Mouse (Mus musculus) intestine, embryonic 15.5 days (tissue): Measurements from ENCODE around the gene Trim16. TPM values are rescaled to one million over a fixed set of nuclear protein-coding genes. Genes with fewer than 3 reads are reported as not detected.

Source experiments
- ATAC-seq: fragments of 200-750 bp; cut with Nextera tagmentation; 2 replicates; pipeline ENCODE4 v1.8.0; 2017; ENCODE audit warnings: moderate TSS enrichment, moderate library complexity
- H3K27ac ChIP-seq: fragments of 300-500 bp; sonication (generic); 2 replicates; pipeline ENCODE4 v1.5.1; 2015; ENCODE audit warnings: mild to moderate bottlenecking, inconsistent platforms
- H3K27me3 ChIP-seq: fragments of 300-500 bp; sonication (generic); replicated peaks from 2 replicates; pipeline ENCODE4 v1.6.1; 2015; ENCODE audit warnings: inconsistent platforms
- H3K36me3 ChIP-seq: fragments of 300-500 bp; sonication (generic); 2 replicates; pipeline ENCODE4 v1.6.1; 2015; ENCODE audit warnings: inconsistent platforms
- H3K4me1 ChIP-seq: fragments of 300-500 bp; sonication (generic); replicated peaks from 2 replicates; pipeline ENCODE4 v1.6.1; 2015; ENCODE audit warnings: inconsistent platforms
- H3K4me2 ChIP-seq: fragments of 300-500 bp; sonication (generic); replicated peaks from 2 replicates; pipeline ENCODE4 v1.6.1; 2015; ENCODE audit warnings: mild to moderate bottlenecking, inconsistent platforms
- H3K4me3 ChIP-seq: fragments of 300-500 bp; sonication (generic); replicated peaks from 2 replicates; pipeline ENCODE4 v1.5.1; 2015; ENCODE audit warnings: inconsistent platforms
- H3K9ac ChIP-seq: fragments of 300-500 bp; sonication (generic); 2 replicates; pipeline ENCODE4 v1.6.1; 2015; ENCODE audit warnings: inconsistent platforms
- H3K9me3 ChIP-seq: fragments of 300-500 bp; sonication (generic); 2 replicates; pipeline ENCODE4 v1.6.1; 2016; ENCODE audit warnings: inconsistent platforms
- WGBS: fragments of 180-500 bp; shearing (Covaris S2); methylation state at CpG from one replicate; pipeline ENCODE4 v1.1.7; 2015; 5-methylcytosine and 5-hydroxymethylcytosine counted together
- polyA plus RNA-seq: library from polyadenylated mRNA; unstranded; fragments of >200 nt; fragmentation: Nextera tagmentation; extraction: Ambion mirVana; gene quantifications from 2 replicates; pipeline ENCODE4 v1.2.1, GENCODE M21; 2015

The Trim16 gene
- polyA plus RNA-seq: 11.1 and 11.3 TPM in 2 replicates

- Histone ChIP-seq H3K4me3 (peak within 1 kb of the TSS; percentile 53), H3K4me1 (peaks cover 19% of the 10 kb centered on the region), H3K4me2 (peak within 1 kb of the TSS; percentile 89), H3K9me3 (no peaks in the 10 kb centered on the region), H3K27me3 (no peaks in the 10 kb centered on the region), H3K9ac (peak within 1 kb of the TSS; percentile 63), H3K36me3 (no peaks in the 10 kb centered on the region), H3K27ac (peak within 1 kb of the TSS; percentile 86)
- ATAC-seq: peak; percentile 84
- WGBS: under 1% methylated on average over 15 of the region's 15 CpGs
These were observed at the start of gene Trim16 for GRCm38 (mm10) chr11:62820059-62820541. Gene Trim16, plus strand, starts transcription at chr11:62820231.

- no peak overlapping the region for H3K4me3 ChIP-seq
- no peak for ATAC-seq
- H3K9me3 ChIP-seq: peaks cover 9% of the 10 kb centered on the region; the same call in 1 of the 2 replicates
- no peak overlapping the region for H3K9ac ChIP-seq
- peaks cover 32% of the 10 kb centered on the region for H3K36me3 ChIP-seq
- no peaks in the 10 kb centered on the region for H3K27me3 ChIP-seq
- no peak overlapping the region for H3K4me2 ChIP-seq
- H3K27ac ChIP-seq: no peak overlapping the region
- no peaks in the 10 kb centered on the region for H3K4me1 ChIP-seq
- WGBS: 93% methylated on average over 7 of the region's 7 CpGs
These were observed 43.5 kb upstream of the Trim16 start for GRCm38 (mm10) chr11:62776510-62776909.

- H3K27ac ChIP-seq: no peak within 1 kb of the TSS
- peak within 1 kb of the TSS; percentile 66 for H3K9ac ChIP-seq
- 5% methylated on average over 34 of the region's 34 CpGs for WGBS
- no peaks in the 10 kb centered on the region for H3K9me3 ChIP-seq
- 0 out of 2 replicates have a peak, but pooled peaks cover 5% of the 10 kb centered on the region for H3K4me1 ChIP-seq
- peak within 1 kb of the TSS; percentile 88 for H3K4me2 ChIP-seq
- H3K4me3 ChIP-seq: peak within 1 kb of the TSS; percentile 55
- no peaks in the 10 kb centered on the region for H3K27me3 ChIP-seq
- peaks cover 7% of the 10 kb centered on the region for H3K36me3 ChIP-seq
- peak; percentile 95 for ATAC-seq
These were observed 31.0 kb upstream of the Trim16 start, which contains the start of gene Zfp286 for GRCm38 (mm10) chr11:62788935-62789616. Gene Zfp286, minus strand, starts transcription at chr11:62789462.

- no peaks in the 10 kb centered on the region for H3K9me3 ChIP-seq
- H3K9ac ChIP-seq: peak overlapping the region; percentile 66
- 58% methylated on average over 3 of the region's 3 CpGs for WGBS
- peak overlapping the region; percentile 55 for H3K4me3 ChIP-seq
- H3K36me3 ChIP-seq: peaks cover 2% of the 10 kb centered on the region
- ATAC-seq: no peak
- no peak overlapping the region for H3K27ac ChIP-seq
- H3K4me2 ChIP-seq: peak overlapping the region; percentile 88
- 0 out of 2 replicates have a peak, but pooled peaks cover 5% of the 10 kb centered on the region for H3K4me1 ChIP-seq
- no peaks in the 10 kb centered on the region for H3K27me3 ChIP-seq
These were observed 30.5 kb upstream of the Trim16 start for GRCm38 (mm10) chr11:62789617-62789936.

GRCm38 (mm10) chr11:62804119-62804518 lies 15.9 kb upstream of the Trim16 start:
- no peak overlapping the region for H3K9ac ChIP-seq
- no peaks in the 10 kb centered on the region for H3K9me3 ChIP-seq
- ATAC-seq: peak; percentile 70
- no peak overlapping the region for H3K27ac ChIP-seq
- H3K36me3 ChIP-seq: no peaks in the 10 kb centered on the region
- no peaks in the 10 kb centered on the region for H3K4me1 ChIP-seq
- WGBS: 38% methylated on average over 13 of the region's 13 CpGs
- no peak overlapping the region for H3K4me3 ChIP-seq
- no peaks in the 10 kb centered on the region for H3K27me3 ChIP-seq
- 0 out of 2 replicates have a peak overlapping the region, but pooled peaks have one; percentile 27 for H3K4me2 ChIP-seq

GRCm38 (mm10) chr11:62807965-62808364 lies 12.1 kb upstream of the Trim16 start:
- Histone ChIP-seq H3K27me3 (no peaks in the 10 kb centered on the region), H3K4me2 (no peak overlapping the region), H3K9me3 (no peaks in the 10 kb centered on the region), H3K9ac (no peak overlapping the region), H3K27ac (no peak overlapping the region), H3K36me3 (no peaks in the 10 kb centered on the region), H3K4me3 (no peak overlapping the region), H3K4me1 (no peaks in the 10 kb centered on the region)
- 86% methylated on average over 2 of the region's 2 CpGs for WGBS
- ATAC-seq: no peak

- H3K4me3 ChIP-seq: no peak overlapping the region
- no peaks in the 10 kb centered on the region for H3K4me1 ChIP-seq
- H3K36me3 ChIP-seq: no peaks in the 10 kb centered on the region
- no peak overlapping the region for H3K9ac ChIP-seq
- H3K4me2 ChIP-seq: no peak overlapping the region
- no peaks in the 10 kb centered on the region for H3K27me3 ChIP-seq
- 72% methylated on average over 4 of the region's 4 CpGs for WGBS
- H3K9me3 ChIP-seq: no peaks in the 10 kb centered on the region
- no peak for ATAC-seq
- no peak overlapping the region for H3K27ac ChIP-seq
These were observed 10.8 kb upstream of the Trim16 start for GRCm38 (mm10) chr11:62809201-62809600.

- Histone ChIP-seq H3K27ac (no peak overlapping the region), H3K9me3 (no peaks in the 10 kb centered on the region), H3K27me3 (no peaks in the 10 kb centered on the region), H3K36me3 (no peaks in the 10 kb centered on the region), H3K9ac (no peak overlapping the region), H3K4me1 (peaks cover 3% of the 10 kb centered on the region; the same call in 1 of the 2 replicates), H3K4me2 (no peak overlapping the region), H3K4me3 (no peak overlapping the region)
- 85% methylated on average over 6 of the region's 6 CpGs for WGBS
- no peak for ATAC-seq
These were observed 7.8 kb upstream of the Trim16 start for GRCm38 (mm10) chr11:62812268-62812667.

GRCm38 (mm10) chr11:62813497-62813896 lies 6.5 kb upstream of the Trim16 start:
- no peak overlapping the region for H3K27ac ChIP-seq

GRCm38 (mm10) chr11:62813970-62814624 lies 5.9 kb upstream of the Trim16 start:
- Histone ChIP-seq H3K27ac (no peak overlapping the region), H3K4me2 (no peak overlapping the region), H3K9ac (no peak overlapping the region), H3K27me3 (no peaks in the 10 kb centered on the region), H3K9me3 (no peaks in the 10 kb centered on the region), H3K4me3 (no peak overlapping the region), H3K4me1 (peaks cover 3% of the 10 kb centered on the region; the same call in 1 of the 2 replicates), H3K36me3 (no peaks in the 10 kb centered on the region)
- 60% methylated on average over 6 of the region's 6 CpGs for WGBS
- ATAC-seq: peak; percentile 73

More at GRCm38 (mm10) chr11:62813497-62813896, 6.5 kb upstream of the Trim16 start:
- no peak overlapping the region for H3K4me2 ChIP-seq
- H3K27me3 ChIP-seq: no peaks in the 10 kb centered on the region
- H3K9ac ChIP-seq: no peak overlapping the region
- no peak overlapping the region for H3K4me3 ChIP-seq
- 37% methylated on average over 1 of the region's 1 CpGs for WGBS
- no peaks in the 10 kb centered on the region for H3K36me3 ChIP-seq
- peaks cover 3% of the 10 kb centered on the region; the same call in 1 of the 2 replicates for H3K4me1 ChIP-seq
- ATAC-seq: 0 out of 2 replicates have a peak, but pooled peaks have one; percentile 15
- no peaks in the 10 kb centered on the region for H3K9me3 ChIP-seq

GRCm38 (mm10) chr11:62814625-62815024 lies 5.4 kb upstream of the Trim16 start:
- WGBS: 56% methylated on average over 4 of the region's 4 CpGs
- peaks cover 3% of the 10 kb centered on the region; the same call in 1 of the 2 replicates for H3K4me1 ChIP-seq
- H3K4me2 ChIP-seq: no peak overlapping the region
- H3K4me3 ChIP-seq: no peak overlapping the region
- no peak for ATAC-seq
- no peaks in the 10 kb centered on the region for H3K36me3 ChIP-seq
- H3K9me3 ChIP-seq: no peaks in the 10 kb centered on the region
- no peak overlapping the region for H3K27ac ChIP-seq
- no peaks in the 10 kb centered on the region for H3K27me3 ChIP-seq
- no peak overlapping the region for H3K9ac ChIP-seq

- Histone ChIP-seq H3K27me3 (no peaks in the 10 kb centered on the region), H3K9me3 (no peaks in the 10 kb centered on the region), H3K27ac (no peak overlapping the region), H3K4me2 (no peak overlapping the region), H3K4me1 (peaks cover 3% of the 10 kb centered on the region), H3K4me3 (no peak overlapping the region), H3K9ac (no peak overlapping the region), H3K36me3 (no peaks in the 10 kb centered on the region)
- 85% methylated on average over 1 of the region's 1 CpGs for WGBS
- no peak for ATAC-seq
These were observed 4.6 kb upstream of the Trim16 start for GRCm38 (mm10) chr11:62815438-62815837.
